Mouse (Mus musculus): ENCODE data around the gene Ttc41. TPM values are rescaled to one million over a fixed set of nuclear protein-coding genes. Genes with fewer than 3 reads are reported as not detected.
A peak's percentile ranks its signal among the peaks of the same experiment; 100 is the strongest.
"Not testable (repeated sequence)": the region's sequence is repeated elsewhere in the genome, so short reads cannot be mapped to it uniquely, and the experiment has no call there.

The Ttc41 gene
- total RNA-seq (2022), result 1 to 10 TPM in 3 of 4 experiments, under 1 TPM in 1; 0.96 to 1.5 (median 1.1) TPM

GRCm38 (mm10) chr10:86705318-86705921 is at the start of gene Ttc41, which contains the start of gene Hsp90b1:
Ttc41 (plus strand) TSS chr10:86705811.
Hsp90b1 (minus strand) TSS chr10:86705509.
- peak; percentile 100 for DNase-seq (ENCODE audit: low spot score in 2 of 2)

- DNase-seq (ENCODE audit: low spot score in 2 of 2), result not testable (repeated sequence)
Measured at GRCm38 (mm10) chr10:86670550-86670949, 35.1 kb upstream of the Ttc41 start.

GRCm38 (mm10) chr10:86684797-86685178 is 20.8 kb upstream of the Ttc41 start:
- not testable (repeated sequence) for DNase-seq (ENCODE audit: low spot score in 2 of 2)

- peak; percentile 80 to 81 for DNase-seq (ENCODE audit: low spot score in 2 of 2)
Measured at GRCm38 (mm10) chr10:86685179-86686016, 20.2 kb upstream of the Ttc41 start.

DNA sequence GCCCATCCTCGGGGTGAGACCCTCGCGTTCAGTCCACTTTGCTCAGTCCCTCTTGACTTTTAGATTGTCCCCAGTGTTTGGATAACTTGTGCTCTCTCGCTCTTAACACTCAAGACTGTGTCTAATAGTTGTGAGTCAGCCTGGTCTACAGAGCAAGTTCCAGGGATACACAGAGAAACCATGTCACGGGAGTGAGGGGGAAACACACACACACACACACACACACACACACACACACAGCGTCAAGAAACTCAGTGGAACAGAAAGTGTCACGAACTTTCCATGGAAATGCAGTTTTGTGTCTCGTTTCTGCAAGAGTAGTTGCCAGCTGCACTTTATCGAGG is 19.6 kb upstream of the Ttc41 start:
- DNase-seq (ENCODE audit: low spot score in 2 of 2), result not testable (repeated sequence)

- DNase-seq (ENCODE audit: low spot score in 2 of 2), result no peak
Measured at GRCm38 (mm10) chr10:86700251-86700650, 5.4 kb upstream of the Ttc41 start.

- no peak for DNase-seq (ENCODE audit: low spot score in 2 of 2)
Measured at GRCm38 (mm10) chr10:86700973-86701372, 4.6 kb upstream of the Ttc41 start.

DNA sequence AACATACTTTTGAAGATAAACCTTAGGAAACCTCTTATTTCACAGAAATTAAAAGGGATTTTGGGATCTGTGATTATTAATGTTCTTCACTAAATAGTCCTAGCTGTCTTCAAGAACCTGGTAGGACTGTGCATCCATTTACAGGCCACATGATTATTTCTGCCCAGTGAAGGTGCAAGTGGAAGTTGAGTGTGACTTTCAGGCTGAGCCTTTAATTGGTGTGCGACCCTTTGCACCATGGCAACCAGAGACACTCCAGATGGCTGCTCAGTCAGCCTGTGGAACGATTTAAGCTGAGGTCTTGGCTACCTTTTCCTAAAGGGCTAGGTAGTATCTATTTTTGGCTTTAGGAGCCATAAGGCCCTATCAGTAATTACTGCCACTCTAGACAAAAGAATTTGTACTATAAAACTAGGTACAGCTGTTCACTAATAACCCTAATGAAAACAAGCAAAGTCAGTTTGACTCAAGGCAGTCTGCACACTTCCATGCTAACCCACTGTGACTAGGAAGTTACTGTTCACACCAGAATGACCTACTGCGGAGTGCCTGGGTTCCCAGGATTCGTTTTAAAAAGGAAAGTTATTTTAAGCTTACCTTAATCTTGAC is 3.2 kb upstream of the Ttc41 start:
- no peak for DNase-seq (ENCODE audit: low spot score in 2 of 2)

- no peak for DNase-seq (ENCODE audit: low spot score in 2 of 2)
Measured at GRCm38 (mm10) chr10:86703375-86703774, 2.2 kb upstream of the Ttc41 start.

- no peak for DNase-seq (ENCODE audit: low spot score in 2 of 2)
Measured at GRCm38 (mm10) chr10:86704141-86704540, 1.5 kb upstream of the Ttc41 start.

- DNase-seq (ENCODE audit: low spot score in 2 of 2), result peak in 1 of 2 experiments; percentile 19
Measured at GRCm38 (mm10) chr10:86704589-86705191, 921 bp upstream of the Ttc41 start.

- DNase-seq (ENCODE audit: low spot score in 2 of 2), result no peak
Measured at GRCm38 (mm10) chr10:86705922-86706752, 526 bp downstream of the Ttc41 start.

DNA sequence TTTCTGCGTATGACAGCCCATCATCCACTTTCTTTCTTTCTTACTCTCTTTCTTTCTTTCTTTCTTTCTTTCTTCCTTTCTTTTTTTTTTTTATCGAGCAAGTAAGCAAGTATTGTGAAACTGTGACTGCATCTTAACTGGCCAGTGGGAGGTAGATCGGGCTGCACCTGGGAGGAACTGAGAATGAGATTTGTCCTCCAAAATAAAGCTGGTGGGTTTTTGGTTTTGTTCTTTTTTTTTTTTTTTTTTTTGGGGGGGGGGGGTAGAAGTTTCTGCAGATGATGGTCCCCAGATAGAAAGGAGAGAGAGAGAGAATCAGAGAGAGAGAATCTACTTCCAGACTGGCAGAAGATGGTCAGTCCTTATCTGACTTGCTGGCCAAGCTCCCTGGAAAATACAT is 1.5 kb downstream of the Ttc41 start:
- no peak for DNase-seq (ENCODE audit: low spot score in 2 of 2)

GRCm38 (mm10) chr10:86712156-86712555 is 6.5 kb downstream of the Ttc41 start:
- no peak for DNase-seq (ENCODE audit: low spot score in 2 of 2)

DNA sequence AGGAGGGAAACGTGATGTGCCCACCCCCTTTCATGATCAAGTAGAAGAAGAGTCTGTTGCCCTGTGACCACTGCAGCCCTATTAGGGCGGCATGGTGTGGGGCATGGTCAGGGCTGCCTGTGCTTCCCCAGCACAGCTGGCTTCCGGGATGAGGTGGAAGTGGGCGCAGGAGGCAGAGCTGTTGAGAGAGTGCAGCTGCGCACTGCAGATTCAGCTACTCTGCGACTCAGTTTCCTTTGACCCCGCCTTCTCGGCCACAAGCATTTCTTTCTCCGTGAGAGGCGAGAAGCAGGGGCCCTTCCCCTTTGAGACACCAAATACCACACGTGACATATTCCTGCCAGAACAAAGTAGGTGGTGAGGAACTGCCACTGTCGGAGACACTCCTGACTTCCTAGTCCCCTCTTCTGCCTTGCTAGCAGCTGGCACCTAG is 22.0 kb downstream of the Ttc41 start:
- no peak for DNase-seq (ENCODE audit: low spot score in 2 of 2)

DNA sequence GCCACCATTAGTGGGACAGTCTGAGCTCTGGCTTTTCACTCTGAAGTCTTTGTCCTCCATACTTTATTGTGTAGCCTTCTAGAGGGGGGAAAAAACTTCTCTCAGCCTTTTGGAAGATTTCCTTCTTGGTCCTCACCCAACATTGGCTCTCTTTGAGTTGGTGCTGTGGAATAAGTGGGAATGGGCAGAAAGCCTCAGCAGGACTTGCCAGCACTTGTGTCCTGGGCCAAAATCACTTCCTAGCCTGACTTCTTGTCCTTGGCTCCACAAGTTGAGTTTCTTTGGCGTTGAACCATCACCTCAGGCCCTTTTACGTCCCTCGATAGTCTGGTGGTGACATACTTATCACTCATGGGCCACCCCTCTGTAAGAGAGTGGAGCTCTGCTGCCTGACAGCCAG is 22.6 kb downstream of the Ttc41 start:
- no peak for DNase-seq (ENCODE audit: low spot score in 2 of 2)

- DNase-seq (ENCODE audit: low spot score in 2 of 2), result peak; percentile 58 to 88
Measured at GRCm38 (mm10) chr10:86730823-86731499, 25.4 kb downstream of the Ttc41 start.

GRCm38 (mm10) chr10:86731500-86731863 is 25.9 kb downstream of the Ttc41 start:
- DNase-seq (ENCODE audit: low spot score in 2 of 2), result no peak

DNA sequence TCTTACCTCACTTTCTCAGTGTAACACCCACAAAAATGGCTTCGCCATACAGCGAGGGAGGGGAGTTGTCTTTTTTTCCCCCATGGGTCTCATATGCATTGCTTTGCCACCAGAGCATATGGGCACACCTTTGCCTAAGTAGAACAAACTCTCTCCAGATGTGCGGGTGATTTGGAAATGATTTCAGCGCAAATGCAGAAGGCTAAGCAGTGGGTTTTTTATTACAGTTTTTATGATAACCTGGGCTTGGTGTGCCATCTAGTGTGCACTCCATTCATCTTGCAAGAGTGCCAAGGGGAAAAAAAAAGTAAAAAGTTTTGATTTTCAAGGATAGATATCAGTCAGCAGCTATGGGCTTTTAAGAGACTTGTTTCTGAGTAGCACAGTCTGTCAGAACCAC is 29.4 kb downstream of the Ttc41 start:
- no peak for DNase-seq (ENCODE audit: low spot score in 2 of 2)

GRCm38 (mm10) chr10:86742918-86743317 is 37.3 kb downstream of the Ttc41 start:
- DNase-seq (ENCODE audit: low spot score in 2 of 2), result no peak

DNA sequence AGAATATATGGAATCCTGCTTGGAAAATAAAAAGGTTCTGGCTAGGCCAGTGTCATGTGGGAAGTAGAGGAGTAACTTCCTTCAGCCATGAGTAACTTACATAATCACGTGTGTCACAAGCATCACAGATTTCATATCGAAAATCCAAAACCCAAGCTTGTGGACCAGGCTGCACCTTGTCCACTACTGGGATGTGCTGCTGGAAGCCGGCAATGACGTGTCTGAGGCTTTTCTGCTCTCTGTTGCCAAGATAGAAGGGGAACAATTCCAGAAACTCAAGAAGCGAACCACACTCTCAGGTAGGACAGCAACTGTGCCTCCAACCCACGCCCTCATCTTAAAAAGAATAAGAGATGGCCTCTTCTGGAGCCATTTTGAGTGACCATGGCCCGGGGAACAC is 38.7 kb downstream of the Ttc41 start:
- no peak for DNase-seq (ENCODE audit: low spot score in 2 of 2)

Measured in layer of hippocampus, adult 8-10 months (tissue).